Mouse (Mus musculus) lung, embryonic 14.5 days (tissue): ENCODE results near the gene Tom1l2. TPM values are rescaled to one million over a fixed set of nuclear protein-coding genes. Genes with fewer than 3 reads are reported as not detected.

Source experiments
- ATAC-seq: fragments of 200-750 bp; cut with Nextera tagmentation; 2 replicates; pipeline ENCODE4 v1.8.0; 2017; ENCODE audit warnings: mild to moderate bottlenecking, moderate TSS enrichment, moderate library complexity; ENCODE audit not compliant: insufficient read depth
- DNase-seq: peaks from one replicate; pipeline ENCODE4 v3.0.0-alpha.2; 2015
- H3K27ac ChIP-seq: fragments of 300-500 bp; sonication (generic); 2 replicates; pipeline ENCODE4 v1.5.1; 2014; ENCODE audit warnings: low read depth, mild to moderate bottlenecking, moderate library complexity
- H3K27me3 ChIP-seq: fragments of 300-500 bp; sonication (generic); 2 replicates; pipeline ENCODE4 v1.6.1; 2014; ENCODE audit warnings: low read length, control low read depth; ENCODE audit not compliant: insufficient read depth
- H3K36me3 ChIP-seq: fragments of 300-500 bp; sonication (generic); 2 replicates; pipeline ENCODE4 v1.6.1; 2014; ENCODE audit warnings: control low read depth; ENCODE audit not compliant: insufficient read depth
- H3K4me1 ChIP-seq: fragments of 300-500 bp; sonication (generic); 2 replicates; pipeline ENCODE4 v1.6.1; 2014; ENCODE audit warnings: antibody characterized with exemption, control low read depth; ENCODE audit not compliant: insufficient read depth
- H3K4me2 ChIP-seq: fragments of 300-500 bp; sonication (generic); 2 replicates; pipeline ENCODE4 v1.6.1; 2014; ENCODE audit warnings: mild to moderate bottlenecking
- H3K4me3 ChIP-seq: fragments of 300-500 bp; sonication (generic); 2 replicates; pipeline ENCODE4 v1.5.1; 2014; ENCODE audit warnings: low read depth, low read length
- H3K9ac ChIP-seq: fragments of 300-500 bp; sonication (generic); 2 replicates; pipeline ENCODE4 v1.6.1; 2014
- H3K9me3 ChIP-seq: fragments of 300-500 bp; sonication (generic); 2 replicates; pipeline ENCODE4 v1.6.1; 2016; ENCODE audit warnings: low read depth, low read length, control low read depth
- CTCF ChIP-seq: IDR thresholded peaks from 2 replicates; pipeline ENCODE4 v1.5.1; 2016; ENCODE audit warnings: antibody characterized with exemption, low read depth
- WGBS: fragments of 180-500 bp; shearing (Covaris S2); extraction: QIAGEN DNeasy Blood & Tissue Kit; methylation state at CpG from one replicate; pipeline ENCODE4 v1.1.7; 2014; 5-methylcytosine and 5-hydroxymethylcytosine counted together
- polyA plus RNA-seq: library from polyadenylated mRNA; unstranded; fragments of >200 nt; fragmentation: Nextera tagmentation; extraction: Ambion mirVana; gene quantifications from 2 replicates; pipeline ENCODE4 v1.2.1, GENCODE M21; 2014

Gene Tom1l2
- polyA plus RNA-seq, 1 experiment from 2014 or later: 20.6 TPM

DNA sequence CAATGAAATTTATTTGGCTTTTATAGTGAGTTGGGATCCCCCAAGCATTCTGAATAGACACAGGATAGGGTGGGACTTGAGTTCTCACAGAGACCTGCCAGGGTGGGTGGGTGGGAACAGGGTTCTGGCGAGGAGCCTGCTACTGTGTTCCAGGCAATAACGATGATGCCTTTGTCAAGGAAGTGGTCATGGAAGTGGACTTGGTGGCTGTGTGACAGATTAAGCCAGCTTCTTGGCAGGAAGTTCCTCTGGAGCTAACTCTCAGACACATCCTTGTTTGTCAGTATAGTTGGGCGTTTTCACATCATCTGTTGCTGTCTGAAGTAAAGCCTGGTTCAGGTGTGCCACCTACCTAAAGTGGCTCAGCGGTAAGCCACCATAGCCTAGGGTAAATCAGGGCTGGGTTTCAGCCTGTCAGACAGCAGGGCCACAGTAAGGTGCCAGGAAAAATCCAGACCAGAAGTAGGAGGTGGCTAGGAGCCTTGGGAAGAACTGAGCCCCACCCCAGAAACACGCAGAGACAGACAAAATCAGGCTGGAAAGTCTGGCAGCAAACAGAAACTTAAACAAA lies 8.0 kb upstream of the Tom1l2 start:
- DNase-seq (no peak), ATAC-seq (no peak)
- Histone ChIP-seq H3K9ac (no peak overlapping the region), H3K27me3 (no peaks in the 10 kb centered on the region), H3K9me3 (no peaks in the 10 kb centered on the region), H3K27ac (no peak overlapping the region), H3K4me2 (no peak overlapping the region), H3K4me3 (no peak overlapping the region), H3K36me3 (no peaks in the 10 kb centered on the region), H3K4me1 (no peaks in the 10 kb centered on the region)
- TF ChIP-seq CTCF: no peak
- 59% methylated on average over 5 of the region's 5 CpGs for WGBS

DNA sequence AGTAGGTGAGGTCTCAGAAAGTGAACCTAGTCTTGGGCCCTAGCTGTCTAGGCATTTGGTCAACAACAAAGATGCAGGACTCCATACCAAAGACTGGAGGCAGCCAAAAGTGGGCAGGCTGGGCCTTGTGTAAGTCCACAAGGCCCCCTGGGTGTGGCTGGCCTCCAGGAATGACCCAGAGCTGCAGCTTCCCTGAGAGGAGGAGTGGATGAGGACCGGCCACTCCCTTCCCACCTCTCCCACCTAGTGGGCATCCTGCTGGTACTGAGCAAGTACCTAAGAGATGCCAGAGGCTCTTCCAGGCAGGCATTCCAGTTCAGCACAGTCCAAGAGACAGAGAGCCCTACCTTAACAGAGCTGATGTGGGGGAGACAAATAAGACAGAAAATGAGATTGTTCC lies 7.2 kb upstream of the Tom1l2 start:
- no peaks in the 10 kb centered on the region for H3K4me1 ChIP-seq
- H3K9ac ChIP-seq: no peak overlapping the region
- ATAC-seq (no peak), DNase-seq (no peak)
- no peak for TF ChIP-seq CTCF
- no peaks in the 10 kb centered on the region for H3K27me3 ChIP-seq
- WGBS: 58% methylated on average over 1 of the region's 1 CpGs
- no peaks in the 10 kb centered on the region for H3K9me3 ChIP-seq
- no peak overlapping the region for H3K4me3 ChIP-seq
- no peaks in the 10 kb centered on the region for H3K36me3 ChIP-seq
- H3K27ac ChIP-seq: no peak overlapping the region
- H3K4me2 ChIP-seq: no peak overlapping the region

DNA sequence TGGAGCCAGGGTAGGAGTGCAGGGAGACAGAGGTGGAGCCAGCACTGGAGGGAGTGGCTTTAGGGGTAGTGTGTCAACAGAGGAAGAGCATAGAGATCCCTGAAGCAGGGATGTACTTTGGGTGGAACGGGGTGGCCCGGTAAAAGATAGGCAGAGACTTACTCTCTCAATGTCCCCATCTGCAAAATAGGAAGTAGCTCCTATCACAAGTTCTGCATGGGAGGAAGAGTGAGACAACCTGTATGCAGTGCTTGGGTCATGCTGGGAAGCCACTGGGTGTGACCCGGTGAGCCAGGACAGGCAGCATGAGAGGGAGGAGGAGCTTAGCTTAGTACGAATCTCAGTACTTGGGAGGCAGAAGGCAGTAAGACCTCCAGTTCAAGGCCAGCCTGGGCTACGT lies 6.4 kb upstream of the Tom1l2 start:
- Histone ChIP-seq H3K27ac (no peak overlapping the region), H3K4me3 (no peak overlapping the region), H3K27me3 (no peaks in the 10 kb centered on the region), H3K9me3 (no peaks in the 10 kb centered on the region), H3K4me2 (no peak overlapping the region), H3K36me3 (no peaks in the 10 kb centered on the region), H3K9ac (no peak overlapping the region), H3K4me1 (no peaks in the 10 kb centered on the region)
- no peak for TF ChIP-seq CTCF
- DNase-seq (no peak), ATAC-seq (no peak)
- 55% methylated on average over 5 of the region's 5 CpGs for WGBS

DNA sequence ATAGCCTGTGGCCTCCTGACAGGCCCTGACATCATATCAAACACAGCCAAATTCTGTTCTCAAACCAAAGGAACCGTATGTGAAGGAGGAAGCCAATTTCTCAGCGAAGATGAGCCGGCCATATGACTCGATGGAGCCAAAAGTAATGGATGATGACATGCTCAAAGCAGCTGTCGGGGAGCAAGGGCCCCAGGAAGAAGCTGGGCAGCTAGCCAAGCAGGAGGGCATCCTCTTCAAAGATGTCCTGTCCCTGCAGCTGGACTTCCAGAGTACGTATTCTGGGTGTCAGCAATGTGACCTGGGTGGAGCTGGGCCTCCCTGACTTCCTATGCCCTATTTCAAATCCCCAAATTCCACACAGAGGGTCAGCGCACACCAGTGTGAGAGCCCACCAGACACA lies 5.8 kb upstream of the Tom1l2 start:
- no peak for TF ChIP-seq CTCF
- DNase-seq: peak; percentile 37
- H3K27ac ChIP-seq: no peak overlapping the region
- 37% methylated on average over 7 of the region's 7 CpGs for whole genome bisulfite sequencing
- no peaks in the 10 kb centered on the region for H3K4me1 ChIP-seq
- no peak overlapping the region for H3K4me3 ChIP-seq
- no peak overlapping the region for H3K4me2 ChIP-seq
- no peaks in the 10 kb centered on the region for H3K27me3 ChIP-seq
- no peaks in the 10 kb centered on the region for H3K36me3 ChIP-seq
- no peak for ATAC-seq
- H3K9me3 ChIP-seq: no peaks in the 10 kb centered on the region
- H3K9ac ChIP-seq: no peak overlapping the region

DNA sequence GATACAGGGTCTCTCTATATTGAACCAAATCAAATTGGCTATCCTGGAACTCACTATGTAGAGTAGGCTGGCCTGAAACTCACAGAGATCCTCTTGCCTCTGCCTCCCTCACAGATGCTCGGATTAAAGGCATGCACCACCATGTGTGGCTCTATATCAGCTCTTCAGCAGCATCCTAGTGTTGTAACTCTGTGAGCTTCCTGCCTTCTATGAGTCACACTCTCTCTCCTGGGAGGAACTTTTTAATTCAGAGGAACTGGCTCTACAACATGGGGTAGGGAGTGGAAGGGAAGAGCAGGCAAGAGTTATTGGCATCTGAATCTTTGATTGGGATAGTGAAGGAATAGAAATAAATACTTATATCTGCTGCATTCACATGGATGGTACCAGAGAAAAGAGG lies 4.4 kb upstream of the Tom1l2 start:
- no peaks in the 10 kb centered on the region for H3K4me1 ChIP-seq
- ATAC-seq: no peak
- H3K4me2 ChIP-seq: no peak overlapping the region
- no peak overlapping the region for H3K4me3 ChIP-seq
- no peaks in the 10 kb centered on the region for H3K36me3 ChIP-seq
- DNase-seq: no peak
- WGBS: 38% methylated on average over 1 of the region's 1 CpGs
- TF ChIP-seq CTCF: no peak
- no peak overlapping the region for H3K9ac ChIP-seq
- no peaks in the 10 kb centered on the region for H3K9me3 ChIP-seq
- no peaks in the 10 kb centered on the region for H3K27me3 ChIP-seq
- no peak overlapping the region for H3K27ac ChIP-seq

DNA sequence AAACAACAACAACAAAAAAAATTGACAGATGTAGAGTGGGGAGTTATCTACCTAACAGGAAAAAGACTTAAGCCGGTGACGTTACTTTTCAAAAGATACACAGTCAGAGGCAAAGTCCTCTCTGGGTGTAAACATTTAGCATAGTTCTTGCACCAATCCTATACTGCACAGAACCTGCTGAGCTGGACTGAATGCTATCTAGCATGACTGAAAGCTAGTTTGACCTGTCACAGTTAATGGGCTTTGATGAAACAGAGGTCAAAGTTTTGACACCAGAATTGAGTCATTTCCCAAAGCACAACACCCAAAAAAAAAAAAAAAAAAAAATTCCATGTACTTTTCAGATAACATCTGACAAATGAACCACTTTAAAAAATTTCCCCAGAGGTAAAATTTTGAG lies 3.2 kb upstream of the Tom1l2 start:
- WGBS: 83% methylated on average over 2 of the region's 2 CpGs
- no peaks in the 10 kb centered on the region for H3K9me3 ChIP-seq
- no peaks in the 10 kb centered on the region for H3K27me3 ChIP-seq
- no peak overlapping the region for H3K4me2 ChIP-seq
- no peak for ATAC-seq
- DNase-seq: no peak
- TF ChIP-seq CTCF: no peak
- no peak overlapping the region for H3K27ac ChIP-seq
- H3K4me1 ChIP-seq: peaks cover 8% of the 10 kb centered on the region
- no peak overlapping the region for H3K9ac ChIP-seq
- no peak overlapping the region for H3K4me3 ChIP-seq
- no peaks in the 10 kb centered on the region for H3K36me3 ChIP-seq

DNA sequence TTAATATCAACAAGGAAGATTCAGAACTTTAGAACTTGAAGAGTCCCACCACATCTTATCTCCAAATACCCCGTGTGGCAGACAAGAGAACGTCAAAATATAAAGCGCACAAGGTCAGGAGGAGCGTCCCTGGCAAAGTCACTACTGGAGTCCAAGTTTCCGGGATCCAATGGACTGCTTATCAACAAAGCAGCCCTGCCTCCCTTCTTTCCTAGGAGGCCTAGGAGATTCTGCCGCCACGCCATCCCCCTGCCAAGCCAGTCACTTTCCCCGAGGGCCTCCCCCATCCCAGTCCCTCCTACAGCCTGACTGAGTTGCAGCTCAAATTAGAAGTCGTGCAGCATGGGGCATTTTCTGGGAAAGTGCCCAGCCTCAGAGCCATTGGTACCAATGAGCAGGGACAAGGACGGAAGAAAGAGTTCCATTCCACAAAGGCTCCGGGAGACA lies 757 bp downstream of the Tom1l2 start:
- no peak for TF ChIP-seq CTCF
- Histone ChIP-seq H3K9me3 (no peaks in the 10 kb centered on the region), H3K4me2 (peak overlapping the region; percentile 76), H3K27me3 (no peaks in the 10 kb centered on the region), H3K27ac (0 out of 2 replicates have a peak overlapping the region, but pooled peaks have one; percentile 51), H3K9ac (peak overlapping the region; percentile 68), H3K4me3 (peak overlapping the region; percentile 64), H3K36me3 (no peaks in the 10 kb centered on the region), H3K4me1 (peaks cover 8% of the 10 kb centered on the region)
- ATAC-seq (no peak), DNase-seq (peak; percentile 29)
- WGBS: 9% methylated on average over 11 of the region's 11 CpGs

DNA sequence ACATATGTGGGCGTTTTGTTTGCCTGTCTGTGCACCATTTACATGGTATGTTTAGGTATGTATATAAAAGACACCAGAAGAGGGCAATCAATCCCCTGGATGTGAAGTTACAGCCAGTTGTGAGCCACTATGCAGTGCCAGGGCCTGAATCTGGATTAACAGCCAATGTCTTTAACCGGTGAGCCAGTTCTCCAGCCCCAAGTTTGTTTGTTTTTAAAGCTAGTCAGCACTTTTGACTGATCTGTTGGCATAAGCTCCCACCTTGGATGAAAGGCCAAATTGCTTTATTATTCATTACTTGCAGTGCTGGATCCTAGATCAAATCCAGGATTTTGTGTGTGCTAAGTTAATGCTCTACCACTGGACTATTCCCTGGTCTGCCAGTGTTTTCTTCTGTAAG lies 1.3 kb downstream of the Tom1l2 start:
- peak; percentile 33 for DNase-seq
- Histone ChIP-seq H3K9me3 (no peaks in the 10 kb centered on the region), H3K9ac (peak overlapping the region; percentile 68; the same call in 1 of the 2 replicates), H3K4me2 (peak overlapping the region; percentile 76), H3K27me3 (no peaks in the 10 kb centered on the region), H3K36me3 (no peaks in the 10 kb centered on the region), H3K27ac (no peak overlapping the region), H3K4me1 (peaks cover 8% of the 10 kb centered on the region), H3K4me3 (peak overlapping the region; percentile 64)
- no peak for TF ChIP-seq CTCF
- WGBS: 30% methylated on average over 2 of the region's 2 CpGs
- ATAC-seq: no peak
